Mouse (Mus musculus) left cerebral cortex, postnatal 14 days (tissue): ENCODE results near the gene Fhl2. TPM values are rescaled to one million over a fixed set of nuclear protein-coding genes. Genes with fewer than 3 reads are reported as not detected.

Experiments
- DNase-seq, 2 experiments: peaks; one replicate each; pipeline ENCODE4 v3.0.0; 2021 to 2022; ENCODE audit warnings: low spot score in 2 of 2, mixed read lengths in 1 of 2
- intact Hi-C: fragments of 180-260 bp; cut with DNase I; formaldehyde crosslinking; loops from one replicate; pipeline ENCODE4 v1.15.1; 2025
- long read RNA-seq, 2 experiments: library from polyadenylated mRNA; stranded (forward); transcript quantifications; one replicate each; pipeline ENCODE4 v2.0.0; 2021
- total RNA-seq, 2 experiments: library from RNA; stranded (reverse); gene quantifications; 2 replicates each; pipeline ENCODE4 v1.2.3; 2021

Gene Fhl2
- 10 to 100 TPM; 48.4 to 55.9 TPM for total RNA-seq
- long read RNA-seq, experiment 1, transcript Fhl2-201 (6 exons, 1,563 nt) = major isoform, 70 of 76 reads
- long read RNA-seq, experiment 1, partial matches to known transcripts = 3 of 76 reads
- long read RNA-seq, experiment 1, other reads (novel, unspliced or antisense) = 3 of 76 reads
- long read RNA-seq, experiment 2, transcript Fhl2-201 (6 exons, 1,563 nt) = major isoform, 43 of 44 reads
- long read RNA-seq, experiment 2, partial matches to known transcripts = 1 of 44 reads
- long read RNA-seq, experiment 2, other reads (novel, unspliced or antisense) = 0 of 44 reads

- no peak for DNase-seq
- intact Hi-C loops = no loop called here
Observed at GRCm38 (mm10) chr1:43196661-43197241, at the start of gene Fhl2. Gene Fhl2 (minus strand): TSS chr1:43196984.

- no peak for DNase-seq
- intact Hi-C loops = no loop called here
Observed at GRCm38 (mm10) chr1:43245014-43245413, 48.2 kb upstream of the Fhl2 start.

GRCm38 (mm10) chr1:43241208-43241607 lies 44.4 kb upstream of the Fhl2 start:
- DNase-seq = no peak
- intact Hi-C loops = no loop called here

- DNase-seq = no peak
- intact Hi-C loops = no loop called here
Observed at GRCm38 (mm10) chr1:43239796-43240313, 43.1 kb upstream of the Fhl2 start.

- intact Hi-C loops = no loop called here
- no peak for DNase-seq
Observed at GRCm38 (mm10) chr1:43238471-43238870, 41.7 kb upstream of the Fhl2 start.

GRCm38 (mm10) chr1:43237360-43238235 lies 40.8 kb upstream of the Fhl2 start:
- intact Hi-C loops = no loop called here

GRCm38 (mm10) chr1:43225531-43226151 lies 28.9 kb upstream of the Fhl2 start:
- no peak for DNase-seq
- intact Hi-C loops = no loop called here

More at GRCm38 (mm10) chr1:43237360-43238235, 40.8 kb upstream of the Fhl2 start:
- DNase-seq = no peak

- DNase-seq = no peak
- intact Hi-C loops = no loop called here
Observed at GRCm38 (mm10) chr1:43224943-43225342, 28.2 kb upstream of the Fhl2 start.

- intact Hi-C loops = no loop called here
- no peak for DNase-seq
Observed at GRCm38 (mm10) chr1:43224171-43224570, 27.4 kb upstream of the Fhl2 start.

GRCm38 (mm10) chr1:43223097-43223496 lies 26.3 kb upstream of the Fhl2 start:
- DNase-seq = no peak
- intact Hi-C loops = no loop called here

- intact Hi-C loops = no loop called here
Observed at GRCm38 (mm10) chr1:43218016-43218680, 21.4 kb upstream of the Fhl2 start.

GRCm38 (mm10) chr1:43215601-43216000 lies 18.8 kb upstream of the Fhl2 start:
- intact Hi-C loops = no loop called here
- no peak for DNase-seq

More at GRCm38 (mm10) chr1:43218016-43218680, 21.4 kb upstream of the Fhl2 start:
- DNase-seq = peak in 1 of 2 experiments; percentile 28

- intact Hi-C loops = no loop called here
- DNase-seq = no peak
Observed at GRCm38 (mm10) chr1:43211274-43211673, 14.5 kb upstream of the Fhl2 start.

GRCm38 (mm10) chr1:43210285-43210684 lies 13.5 kb upstream of the Fhl2 start:
- intact Hi-C loops = no loop called here

GRCm38 (mm10) chr1:43207147-43207546 lies 10.4 kb upstream of the Fhl2 start:
- no peak for DNase-seq
- intact Hi-C loops = no loop called here

More at GRCm38 (mm10) chr1:43210285-43210684, 13.5 kb upstream of the Fhl2 start:
- DNase-seq = no peak

GRCm38 (mm10) chr1:43203282-43203681 lies 6.5 kb upstream of the Fhl2 start:
- intact Hi-C loops = no loop called here
- DNase-seq = no peak

GRCm38 (mm10) chr1:43202226-43202625 lies 5.4 kb upstream of the Fhl2 start:
- no peak for DNase-seq
- intact Hi-C loops = no loop called here

GRCm38 (mm10) chr1:43201796-43202195 lies 5.0 kb upstream of the Fhl2 start:
- intact Hi-C loops = no loop called here
- DNase-seq = no peak

GRCm38 (mm10) chr1:43199867-43200240 lies 3.1 kb upstream of the Fhl2 start:
- intact Hi-C loops = no loop called here
- peak; percentile 73 to 89 for DNase-seq
